In the genomic region with DNA sequence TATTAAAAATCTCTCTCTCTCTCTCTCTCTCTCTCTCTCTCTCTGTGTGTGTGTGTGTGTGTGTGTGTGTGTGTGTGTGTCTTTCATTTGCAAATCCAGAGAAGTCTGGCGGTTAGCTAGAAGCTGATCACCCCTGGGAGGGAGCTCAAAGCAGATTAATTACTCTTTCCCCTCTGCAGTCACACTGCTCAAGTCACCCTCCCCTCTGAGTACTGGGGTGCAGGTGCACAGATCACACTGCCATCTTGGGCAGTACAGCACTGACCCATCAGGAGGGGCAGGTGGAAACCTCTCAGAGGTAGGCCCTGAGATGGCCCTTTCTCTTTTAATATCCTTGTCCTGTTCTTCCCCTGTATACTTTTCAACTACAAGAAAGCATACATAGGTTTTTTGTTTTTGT, we compare ENCODE assay signal across 15 mouse cellular contexts.
"Had no signal": no experiment of that assay in that cellular context is flagged by ENCODE, and none has a peak within 500 bp of the region (broad histone marks: within the 10 kb centered on the region; RNA-seq: fewer than 3 reads in every experiment).

No protein-coding gene starts in this region.

- H3K9ac ChIP-seq: intestine, embryonic 15.5 days; kidney, embryonic 15.5 days; liver, embryonic 15.5 days; stomach, embryonic 15.5 days had no signal

- H3K27ac ChIP-seq: intestine, embryonic 15.5 days; kidney, embryonic 15.5 days; left cerebral cortex, adult 2 months; limb, embryonic 10.5 days; liver, embryonic 15.5 days; stomach, embryonic 15.5 days had no signal

- H3K9me3 ChIP-seq: intestine, embryonic 15.5 days; kidney, embryonic 15.5 days; limb, embryonic 10.5 days; liver, embryonic 15.5 days; stomach, embryonic 15.5 days had no signal

- H3K27me3 ChIP-seq: intestine, embryonic 15.5 days; kidney, embryonic 15.5 days; liver, embryonic 15.5 days; stomach, embryonic 15.5 days had no signal

- H3K36me3 ChIP-seq: intestine, embryonic 15.5 days; kidney, embryonic 15.5 days; limb, embryonic 10.5 days; stomach, embryonic 15.5 days had no signal

- H3K4me3 ChIP-seq: intestine, embryonic 15.5 days; kidney, embryonic 15.5 days; left cerebral cortex, adult 2 months; limb, embryonic 10.5 days; liver, embryonic 15.5 days; stomach, embryonic 15.5 days had no signal

- ATAC-seq: intestine, embryonic 15.5 days; lung, postnatal 0 days had no signal

- H3K4me1 ChIP-seq: intestine, embryonic 15.5 days; stomach, embryonic 15.5 days had no signal

- H3K4me2 ChIP-seq: intestine, embryonic 15.5 days; kidney, embryonic 15.5 days; liver, embryonic 11.5 days; liver, embryonic 15.5 days; stomach, embryonic 15.5 days had no signal

- DNase-seq: kidney, adult 18-20 months; kidney, postnatal 14 days; lung, adult 2 months; lung, postnatal 36 days; right cerebral cortex, postnatal 14 days; thymus, adult 2 months; thymus, postnatal 25 days had no signal
